Mouse (Mus musculus): Measurements from ENCODE around the gene Hs2st1. TPM values are rescaled to one million over a fixed set of nuclear protein-coding genes. Genes with fewer than 3 reads are reported as not detected.

Gene Hs2st1
- total RNA-seq, 1 experiment from 2014 or later: 5.1 TPM

DNA sequence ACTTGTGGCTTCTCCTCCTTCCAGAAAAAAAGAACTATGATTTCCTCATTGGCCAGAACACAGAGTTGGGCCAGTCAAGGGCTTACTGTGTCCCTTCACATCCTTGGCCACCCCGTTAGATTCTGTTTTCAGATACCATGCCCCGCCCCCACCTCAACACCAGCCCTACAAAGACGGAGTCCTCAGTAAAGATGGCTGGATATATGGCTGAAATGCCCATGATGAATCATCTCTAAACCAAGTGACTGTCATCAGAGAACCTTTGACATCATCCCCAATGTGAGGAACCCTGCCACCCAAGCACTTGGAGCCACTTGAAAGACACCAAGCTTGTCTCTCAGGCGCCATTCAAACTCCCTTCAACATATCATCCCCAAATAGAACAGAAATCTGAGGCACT lies 190.2 kb downstream of the Hs2st1 start:
- ATAC-seq (replicated peaks; ENCODE audit: insufficient number of reproducible peaks, low FRiP score, low TSS enrichment, poor library complexity, severe bottlenecking): no peak

Other genes starting within 250 kb of the Hs2st1 start
- 435 to 653 TPM (median 627 TPM) in 3 replicates for gene Selenof, start 123 bp upstream of the Hs2st1 start, total RNA-seq (2017)
- 162 to 219 TPM (median 198 TPM) in 3 replicates for gene Sh3glb1, start 150.2 kb upstream of the Hs2st1 start, total RNA-seq (2017)
- gene Clca3a1, start 190.8 kb upstream of the Hs2st1 start, total RNA-seq (2017): 1.2 TPM in 1 of 3 replicates, not detected in the others
- gene Clca3a2, start 249.3 kb upstream of the Hs2st1 start, total RNA-seq (2017): not detected in 3 replicates

Data from monocyte, adult 5-6 weeks (primary cell).